Mouse (Mus musculus): Measurements from ENCODE around the gene Grap2.
A peak's percentile ranks its signal among the peaks of the same experiment; 100 is the strongest.

Grap2 gene

GRCm38 (mm10) chr15:80572291-80572690 is at the start of gene Grap2:
Gene Grap2, plus strand, starts transcription at chr15:80572594.
- DNase-seq (ENCODE audit: low read depth, low spot score): no peak

DNA sequence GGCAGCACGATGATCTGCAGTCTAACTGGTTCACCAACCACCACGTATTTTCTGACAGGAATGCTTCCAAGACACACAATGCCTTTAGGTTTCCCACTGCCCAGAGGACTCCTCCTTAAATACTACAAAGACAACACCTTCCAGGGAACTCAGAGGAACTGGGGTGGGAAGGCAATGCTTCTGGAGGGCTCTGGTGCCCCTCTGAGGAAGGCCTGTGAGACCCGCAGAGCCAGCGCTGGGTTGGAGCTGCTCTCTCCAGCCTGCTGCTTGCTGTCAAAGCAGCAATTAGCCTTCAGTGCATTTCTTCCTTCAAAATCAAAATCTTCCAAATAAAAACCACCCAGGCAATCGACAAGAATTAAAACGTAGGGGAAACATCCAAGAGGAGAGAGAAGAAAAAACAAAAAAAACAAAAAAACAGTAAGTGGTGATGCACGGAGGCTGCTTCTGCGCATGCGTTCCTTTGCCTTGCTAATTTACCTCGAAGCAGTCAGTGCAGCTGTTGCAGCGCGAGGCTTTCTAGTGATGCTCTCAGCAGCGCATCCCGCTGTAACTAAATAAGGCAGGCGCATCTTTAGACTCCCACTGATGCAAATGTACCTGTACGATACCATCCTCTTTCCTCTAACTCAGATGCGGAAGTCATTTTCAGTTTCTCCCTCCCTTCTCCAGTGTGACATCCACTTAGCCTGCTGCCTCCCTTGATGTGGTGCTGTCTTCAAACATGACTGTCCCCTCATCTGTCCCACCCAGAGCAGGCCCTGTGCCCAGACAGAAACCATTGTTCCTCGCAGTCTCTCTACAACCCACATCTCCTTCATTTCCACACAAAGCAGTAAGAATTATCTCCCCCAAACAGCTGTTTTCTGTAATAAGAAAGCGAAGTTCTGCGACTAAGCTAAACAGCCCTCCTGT is 42.2 kb upstream of the Grap2 start:
- no peak for DNase-seq (ENCODE audit: low read depth, low spot score)

- DNase-seq (ENCODE audit: low read depth, low spot score): no peak
Observed at GRCm38 (mm10) chr15:80531026-80531425, 41.4 kb upstream of the Grap2 start.

DNA sequence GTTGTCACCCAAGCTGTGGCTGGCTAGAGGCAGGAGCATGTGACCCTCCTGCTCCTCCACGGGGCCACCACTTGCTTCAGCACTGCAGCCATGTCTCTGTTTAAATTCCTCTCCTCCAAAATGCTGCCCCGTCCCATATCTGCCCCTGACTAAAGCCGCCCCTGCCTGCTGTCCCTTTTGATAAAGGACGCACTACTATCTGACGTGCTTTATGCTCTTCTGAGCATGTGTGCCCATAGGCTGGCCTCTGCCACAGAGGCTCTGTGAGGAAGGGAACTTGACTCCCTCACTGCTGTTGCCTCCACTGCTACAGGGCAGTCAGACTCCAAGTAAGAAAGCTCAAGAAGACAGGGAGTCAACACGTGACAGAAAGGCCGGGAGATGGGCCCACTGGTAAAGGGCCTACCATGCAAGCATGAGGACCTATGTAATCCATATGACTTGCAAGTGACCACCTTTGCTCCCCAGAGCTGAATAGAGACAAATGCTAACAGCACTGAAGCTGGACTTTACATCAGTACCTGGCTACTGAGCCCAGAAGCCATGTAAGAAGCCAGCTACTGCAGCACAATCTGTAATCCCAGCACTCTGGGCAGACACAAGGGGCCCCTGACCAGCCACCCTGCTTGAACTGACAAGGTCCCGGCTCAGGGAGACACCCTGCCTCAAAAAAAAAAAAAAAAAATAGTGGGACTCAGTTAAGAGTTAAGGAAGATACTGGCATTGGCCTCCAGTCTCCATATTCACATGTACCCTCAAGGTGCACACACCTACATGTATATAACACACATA is 39.9 kb upstream of the Grap2 start:
- no peak for DNase-seq (ENCODE audit: low read depth, low spot score)

DNA sequence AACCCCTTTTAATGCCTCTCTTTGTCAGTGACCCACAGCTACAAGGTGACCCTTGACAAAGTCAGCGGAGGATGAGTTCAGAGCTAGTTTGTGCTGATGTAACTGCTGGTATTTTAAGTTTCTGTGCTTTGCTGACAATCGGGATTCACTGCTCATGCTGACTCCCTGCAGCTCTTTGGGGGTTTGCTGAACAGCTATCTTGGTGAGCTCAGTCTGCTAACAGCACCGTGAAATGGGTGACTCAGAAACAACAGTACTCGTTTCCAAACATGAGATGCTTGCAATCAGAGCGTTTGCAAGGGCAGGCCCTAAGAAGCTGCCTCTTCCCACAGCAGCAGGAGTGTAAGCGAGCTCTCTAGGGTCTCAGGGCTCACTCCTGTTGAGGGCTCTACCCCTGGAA is 39.1 kb upstream of the Grap2 start:
- DNase-seq (ENCODE audit: low read depth, low spot score): no peak

DNA sequence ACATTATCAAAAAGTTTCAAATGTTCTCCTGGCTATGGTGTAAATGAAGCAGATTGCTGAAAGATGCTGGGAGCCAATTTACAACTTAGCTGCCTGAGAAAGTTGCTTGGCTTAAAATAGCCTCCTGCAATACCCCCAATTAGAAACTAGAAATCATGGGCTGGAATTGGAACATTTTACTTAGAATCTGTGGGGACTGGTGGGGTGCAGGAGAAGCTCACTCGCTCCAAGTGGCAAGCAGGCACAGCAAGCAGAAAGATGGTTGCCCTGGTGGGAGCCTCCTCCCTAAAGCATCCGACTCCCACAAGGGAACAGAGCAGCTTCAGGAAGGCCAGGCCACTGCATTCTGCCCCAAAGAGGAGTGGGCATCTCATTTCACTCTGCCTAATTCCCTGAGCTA is 36.3 kb upstream of the Grap2 start:
- DNase-seq (ENCODE audit: low read depth, low spot score): no peak

DNA sequence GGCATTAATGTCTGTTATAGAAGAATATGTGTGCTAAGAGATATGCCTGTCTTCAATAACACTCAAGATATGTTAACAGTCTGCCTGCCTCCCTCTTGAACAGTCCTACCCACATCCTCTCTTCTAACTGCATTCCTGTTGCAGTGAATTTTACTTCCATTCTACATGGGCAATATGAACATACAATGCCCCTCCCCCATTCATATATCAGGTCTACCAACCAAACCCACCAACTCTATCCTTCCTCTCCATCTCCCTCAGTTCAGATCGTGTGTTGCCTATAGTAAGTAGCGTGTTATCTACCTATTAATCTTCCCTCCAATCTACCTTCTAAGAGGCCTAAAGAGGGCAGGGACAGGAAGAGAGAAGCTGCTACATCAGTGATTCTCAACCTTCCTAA is 34.3 kb upstream of the Grap2 start:
- no peak for DNase-seq (ENCODE audit: low read depth, low spot score)

DNA sequence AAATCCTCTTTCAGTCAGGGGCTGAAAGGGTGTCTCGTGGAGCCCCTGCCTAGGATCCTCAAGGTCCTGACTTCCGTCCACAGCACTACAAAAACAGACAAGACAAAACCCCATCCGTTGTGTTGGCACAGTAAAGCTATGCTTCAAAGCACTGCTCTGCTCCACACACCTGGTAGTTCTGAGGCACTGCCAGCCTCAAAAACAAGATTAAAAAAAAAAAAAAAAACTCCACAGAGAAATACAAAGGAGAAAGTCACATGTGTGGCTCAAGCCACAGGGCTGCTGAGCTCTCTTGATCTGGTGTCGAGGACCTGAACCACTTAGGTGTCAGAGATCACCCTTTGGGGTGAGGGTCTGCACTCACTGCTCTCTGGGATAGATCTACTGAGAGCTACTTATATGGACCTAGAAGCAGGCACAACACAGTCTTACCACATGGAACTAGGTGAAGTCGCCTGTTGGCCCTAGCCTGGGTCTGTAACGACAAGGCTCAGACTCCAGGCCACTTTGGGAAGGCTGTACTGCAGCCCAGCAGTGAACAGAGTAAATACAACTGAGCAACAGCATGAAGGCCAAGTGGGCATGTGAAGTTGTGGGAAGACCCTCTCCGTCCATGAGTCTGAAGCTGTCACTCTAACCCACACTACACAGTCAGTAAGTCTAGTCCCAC is 33.6 kb upstream of the Grap2 start:
- DNase-seq (ENCODE audit: low read depth, low spot score): no peak

DNA sequence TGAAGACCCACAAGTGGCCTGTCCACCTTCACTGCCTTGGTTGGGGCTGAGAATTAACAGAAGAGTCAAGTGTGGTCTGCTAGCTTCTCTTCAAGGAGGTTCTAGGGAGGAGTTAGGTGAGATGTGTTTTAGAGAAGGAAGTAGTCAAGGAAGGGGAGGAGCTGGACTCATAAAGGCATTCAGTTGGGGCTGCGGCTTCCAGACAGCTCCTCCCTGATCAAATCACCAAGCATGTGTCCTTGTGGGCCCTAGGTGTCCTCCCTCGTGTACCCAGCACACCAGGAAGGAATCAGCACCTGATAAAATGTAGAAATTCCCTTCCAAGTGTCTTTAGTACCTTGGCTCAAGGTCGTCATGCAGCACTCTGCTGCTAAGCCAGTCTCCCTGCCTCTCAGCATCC is 28.3 kb upstream of the Grap2 start:
- DNase-seq (ENCODE audit: low read depth, low spot score): no peak

DNA sequence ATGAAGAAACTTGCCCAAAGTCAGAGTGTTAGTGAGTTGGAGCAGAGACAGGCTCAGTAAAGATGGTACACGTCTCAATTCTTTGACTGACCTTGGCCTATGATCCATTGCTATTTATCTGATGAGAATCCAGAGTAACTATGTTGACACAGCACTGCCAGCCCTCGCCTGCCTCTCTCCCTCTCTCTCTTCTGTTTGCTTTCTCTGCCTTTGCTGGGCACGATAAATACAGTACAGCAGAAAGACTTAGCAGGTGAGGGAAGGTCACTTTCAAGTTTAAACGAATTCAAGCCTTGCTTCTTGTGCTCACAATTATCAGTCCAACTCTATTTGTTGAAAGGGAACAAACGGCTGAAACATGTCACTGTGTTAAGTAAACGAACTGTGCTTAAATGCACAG is 27.0 kb upstream of the Grap2 start:
- DNase-seq (ENCODE audit: low read depth, low spot score): no peak

GRCm38 (mm10) chr15:80554860-80555822 is 17.3 kb upstream of the Grap2 start:
- no peak for DNase-seq (ENCODE audit: low read depth, low spot score)

GRCm38 (mm10) chr15:80556021-80556420 is 16.4 kb upstream of the Grap2 start:
- no peak for DNase-seq (ENCODE audit: low read depth, low spot score)

DNA sequence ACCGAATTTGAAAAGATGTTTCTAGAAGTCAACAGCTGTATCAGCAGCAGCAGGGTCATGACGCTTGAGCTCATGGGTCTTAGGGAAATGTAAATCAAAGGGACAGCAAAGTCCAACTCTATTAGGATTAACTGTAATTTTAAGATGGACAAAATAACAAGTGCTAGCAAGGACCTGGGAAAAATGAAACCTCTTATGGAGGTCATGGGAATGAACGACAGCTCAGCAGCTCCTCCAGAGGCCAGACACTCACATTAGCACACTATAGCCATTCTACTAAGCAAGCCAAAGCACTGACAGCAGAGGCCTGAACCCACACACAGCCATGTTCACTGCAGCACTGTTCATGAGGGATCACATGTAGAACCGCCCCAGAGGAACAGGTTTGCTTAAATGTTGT is 14.6 kb upstream of the Grap2 start:
- DNase-seq (ENCODE audit: low read depth, low spot score): peak; percentile 2

GRCm38 (mm10) chr15:80559534-80559933 is 12.9 kb upstream of the Grap2 start:
- DNase-seq (ENCODE audit: low read depth, low spot score): no peak

GRCm38 (mm10) chr15:80559978-80560377 is 12.4 kb upstream of the Grap2 start:
- DNase-seq (ENCODE audit: low read depth, low spot score): no peak

- no peak for DNase-seq (ENCODE audit: low read depth, low spot score)
Observed at GRCm38 (mm10) chr15:80560646-80561580, 11.5 kb upstream of the Grap2 start.

DNA sequence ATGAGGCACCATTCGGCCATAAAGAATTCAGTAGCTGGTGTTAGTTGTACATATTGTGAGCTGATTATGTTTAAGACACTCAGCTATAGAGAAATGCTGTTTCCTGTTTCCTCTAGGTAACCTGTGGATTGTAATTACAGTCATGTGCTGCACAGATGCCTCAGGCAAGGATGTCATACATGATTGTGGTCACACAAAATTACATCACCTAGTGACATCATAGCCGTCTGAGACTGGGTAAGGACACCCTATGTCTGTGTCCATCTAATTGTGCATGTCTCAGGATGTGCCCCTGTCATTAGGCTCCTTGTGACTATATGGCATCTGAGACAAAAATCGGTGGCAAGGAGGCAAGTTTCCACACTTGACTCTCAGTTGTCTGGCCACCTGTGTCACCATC is 9.9 kb upstream of the Grap2 start:
- no peak for DNase-seq (ENCODE audit: low read depth, low spot score)

- no peak for DNase-seq (ENCODE audit: low read depth, low spot score)
Observed at GRCm38 (mm10) chr15:80563634-80564208, 8.7 kb upstream of the Grap2 start.

DNA sequence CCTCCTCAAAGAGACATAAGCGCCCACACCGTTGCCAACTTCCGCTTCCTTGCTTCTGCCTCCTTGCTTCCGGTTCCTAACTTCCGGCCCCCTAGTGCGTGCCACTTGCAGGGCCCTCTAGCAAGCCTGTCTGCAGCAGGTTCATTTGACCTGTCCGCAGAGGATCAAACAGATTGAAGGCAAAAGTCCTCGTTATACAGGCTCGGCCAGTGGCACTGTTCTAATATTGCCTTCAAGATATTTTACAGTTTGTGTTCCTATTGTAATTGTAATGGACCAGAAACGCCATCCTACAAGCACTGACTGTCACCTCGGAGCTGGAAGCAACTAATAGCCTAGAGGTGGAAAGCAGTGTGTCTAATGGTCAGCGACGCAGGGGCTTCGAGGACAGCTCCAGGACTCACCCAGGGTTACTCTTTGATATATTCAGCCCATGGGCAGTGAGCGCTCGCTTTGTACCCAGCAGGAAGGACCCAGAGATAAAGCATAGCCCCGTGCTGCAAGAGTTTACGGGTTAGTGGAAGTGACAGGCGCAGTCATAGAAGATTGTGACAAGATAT is 7.2 kb upstream of the Grap2 start, which contains the start of gene Enthd1:
Enthd1 (minus strand) TSS at position 51 of the 560 bp plus-strand sequence.
- no peak for DNase-seq (ENCODE audit: low read depth, low spot score)

Data from retina, postnatal 7 days (tissue).